In genomic region chr15:5915261-5915660, GRCm38 (mm10) we compare ENCODE assay signal across 8 mouse cellular contexts.
DNase-seq lines count a peak whose midpoint lies in the region; ATAC-seq and TF ChIP-seq lines count a peak whose summit lies in the region.
"Had no signal": no experiment of that assay in that cellular context is flagged by ENCODE, and none has a peak within 500 bp of the region (broad histone marks: within the 10 kb centered on the region; RNA-seq: fewer than 3 reads in every experiment).

No protein-coding gene starts in this region.

- intact Hi-C loops in left cerebral cortex, postnatal 10 days (cut with DNase I), result no loop called here

- no peak overlapping the region for H3K4me3 ChIP-seq in kidney, adult 2 months (ENCODE audit: insufficient read depth, low read depth, low read length)
- H3K4me3 ChIP-seq in kidney, embryonic 15.5 days (replicated peaks), result no peak overlapping the region
- no peak overlapping the region for H3K4me3 ChIP-seq in CH12.LX (replicated peaks in 1 of 3; ENCODE audit: low read depth in 2 of 3, low read length in 2 of 3, poor library complexity in 1 of 3)
- H3K4me3 ChIP-seq: limb, embryonic 12.5 days had no signal

- no peak overlapping the region for H3K9ac ChIP-seq in kidney, embryonic 15.5 days
- no peak overlapping the region for H3K9ac ChIP-seq in CH12.LX (ENCODE audit: insufficient read depth, low read depth)
- H3K9ac ChIP-seq: limb, embryonic 12.5 days had no signal

- TF ChIP-seq RAD21 in CH12.LX (IDR thresholded peaks at IDR 0.05; ENCODE audit: low read depth, low read length), result peak; percentile 76

- DNase-seq in kidney, adult 2 months, result peak; percentile 56
- peak; percentile 24 for DNase-seq in A20 (ENCODE audit: low read depth, low spot score)
- peak; percentile 39 for DNase-seq in CH12.LX (ENCODE audit: extremely low read depth)
- DNase-seq in embryo, embryonic 11 days, result peak; percentile 69
- peak; percentile 5 to 16 for DNase-seq in left cerebral cortex, postnatal 10 days (ENCODE audit: extremely low spot score in 1 of 2, low spot score in 2 of 2)
- peak; percentile 7 for DNase-seq in right cerebral cortex, postnatal 4 days

- H3K27me3 ChIP-seq in kidney, adult 2 months (replicated peaks; ENCODE audit: control insufficient read depth, insufficient read depth, low read length), result no peaks in the 10 kb centered on the region
- H3K27me3 ChIP-seq in kidney, embryonic 15.5 days, result no peaks in the 10 kb centered on the region
- no peaks in the 10 kb centered on the region for H3K27me3 ChIP-seq in CH12.LX (replicated peaks)
- H3K27me3 ChIP-seq: limb, embryonic 12.5 days had no signal

- H3K36me3 ChIP-seq in kidney, adult 2 months (ENCODE audit: control insufficient read depth, insufficient read depth, low read length), result no peaks in the 10 kb centered on the region
- no peaks in the 10 kb centered on the region for H3K36me3 ChIP-seq in kidney, embryonic 15.5 days
- no peaks in the 10 kb centered on the region for H3K36me3 ChIP-seq in CH12.LX (replicated peaks in 1 of 2; ENCODE audit: control insufficient read depth in 1 of 2, insufficient read depth in 1 of 2, low read length in 1 of 2)
- H3K36me3 ChIP-seq: limb, embryonic 12.5 days had no signal

- TF ChIP-seq POLR2A in kidney, adult 2 months (IDR thresholded peaks at IDR 0.05; ENCODE audit: low read depth, low read length), result no peak
- no peak for TF ChIP-seq POLR2A in CH12.LX (IDR thresholded peaks at IDR 0.05; ENCODE audit: low read depth, low read length)

- no peak overlapping the region for H3K27ac ChIP-seq in kidney, adult 2 months (ENCODE audit: insufficient read depth, low read depth, low read length)
- no peak overlapping the region for H3K27ac ChIP-seq in kidney, embryonic 15.5 days
- no peak overlapping the region for H3K27ac ChIP-seq in CH12.LX (ENCODE audit: insufficient read depth, low read depth)
- H3K27ac ChIP-seq: limb, embryonic 12.5 days had no signal

- H3K4me1 ChIP-seq in kidney, adult 2 months (ENCODE audit: control insufficient read depth, insufficient read depth, low read length), result no peaks in the 10 kb centered on the region
- no peaks in the 10 kb centered on the region for H3K4me1 ChIP-seq in kidney, embryonic 15.5 days
- no peaks in the 10 kb centered on the region for H3K4me1 ChIP-seq in CH12.LX (ENCODE audit: control insufficient read depth in 1 of 2, insufficient read depth in 2 of 2)
- H3K4me1 ChIP-seq: limb, embryonic 12.5 days had no signal

- H3K4me2 ChIP-seq in kidney, embryonic 15.5 days, result no peak overlapping the region
- no peak overlapping the region for H3K4me2 ChIP-seq in CH12.LX (ENCODE audit: insufficient read depth, low read depth, poor library complexity, severe bottlenecking)
- H3K4me2 ChIP-seq: limb, embryonic 12.5 days had no signal

- H3K9me3 ChIP-seq in kidney, embryonic 15.5 days (replicated peaks), result no peaks in the 10 kb centered on the region
- no peaks in the 10 kb centered on the region for H3K9me3 ChIP-seq in CH12.LX (replicated peaks; ENCODE audit: low read length)
- H3K9me3 ChIP-seq: limb, embryonic 12.5 days had no signal

- H3K79me2 ChIP-seq in CH12.LX (replicated peaks; ENCODE audit: control insufficient read depth, extremely low read depth, insufficient read depth, poor library complexity, severe bottlenecking), result no peaks in the 10 kb centered on the region

- TF ChIP-seq CTCF in kidney, adult 2 months (conservative IDR thresholded peaks at IDR 0.05; ENCODE audit: insufficient read depth, insufficient read length, low read depth, low read length), result 0 out of 2 replicates have a peak, but pooled peaks have one; percentile 8
- TF ChIP-seq CTCF in CH12.LX (conservative IDR thresholded peaks at IDR 0.05 in 1 of 2, IDR thresholded peaks at IDR 0.05 in 1 of 2; ENCODE audit: low read depth in 2 of 2, low read length in 2 of 2), result peak in 1 of 2 experiments; percentile 69; a peak in 2 of 4 replicates

- WGBS in kidney, adult 2 months, result 1% methylated on average over 2 of the region's 2 CpGs
- 7% methylated on average over 2 of the region's 2 CpGs for WGBS in kidney, embryonic 15.5 days

- dilution Hi-C loops in CH12.LX (cut with MboI; ENCODE audit: extremely low pct_ligation_motif_present, extremely low pct_unique_long_range_greater_than_20kb, low sequenced_read_pairs), result no loop called here

- TF ChIP-seq EP300 in CH12.LX (IDR thresholded peaks at IDR 0.05; ENCODE audit: low read length), result no peak

- ATAC-seq in kidney, embryonic 15.5 days (replicated peaks; ENCODE audit: low FRiP score), result no peak

- in situ Hi-C loops in CH12.LX (cut with MboI; ENCODE audit: low pct_ligation_motif_present, low pct_unique_long_range_greater_than_20kb, low sequenced_read_pairs), result loop anchor here (10.0 kb wide), 1 partner anchor 670 kb away; the partner anchor contains the start of gene Ptger4

TF ChIP-seq in CH12.LX, 34 proteins besides CTCF, POLR2A, EP300 and RAD21:
- TF ChIP-seq ZC3H11A (IDR thresholded peaks at IDR 0.05; ENCODE audit: low read depth, low read length) (peak; percentile 75), SMC3 (IDR thresholded peaks at IDR 0.05; ENCODE audit: low read depth, low read length) (peak; percentile 88), CHD2 (IDR thresholded peaks at IDR 0.05; ENCODE audit: low read length) (no peak)

Comparison
In these comparisons a context has a peak if more than half of its experiments do, and no peak if none do; other contexts are left out.
1. DNase-seq: peak in every context shown above with its lines; median percentile 69 in embryo, embryonic 11 days; 56 in kidney, adult 2 months; 39 in CH12.LX; 24 in A20; 10 in left cerebral cortex, postnatal 10 days; 7 in right cerebral cortex, postnatal 4 days.